Mouse (Mus musculus) retina, postnatal 1 day (tissue): Measurements from ENCODE around the gene Tbcel.

Source experiments
- DNase-seq: peaks from one replicate; pipeline ENCODE4 v3.0.0-alpha.2; 2012

The Tbcel gene

DNA sequence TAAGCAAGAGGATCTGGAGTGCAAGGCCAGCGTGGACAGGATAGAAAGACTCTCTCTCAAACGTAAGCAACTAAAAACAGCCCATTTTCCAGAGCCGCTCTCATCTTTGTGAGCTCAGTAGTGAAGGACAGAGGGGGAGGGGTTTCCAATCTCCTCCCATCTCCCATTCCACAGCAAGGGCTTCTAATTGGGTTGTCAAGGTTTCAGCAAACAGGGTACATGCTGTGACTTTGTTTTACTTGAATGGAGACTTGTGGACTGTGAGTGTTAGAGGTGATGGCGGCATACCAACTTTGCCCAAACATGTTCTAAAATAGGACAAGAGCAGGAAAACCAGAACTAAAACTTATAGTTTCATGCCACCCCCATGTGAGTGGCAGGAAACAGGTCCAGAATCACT lies 68.2 kb downstream of the Tbcel start:
- DNase-seq, result no peak

DNA sequence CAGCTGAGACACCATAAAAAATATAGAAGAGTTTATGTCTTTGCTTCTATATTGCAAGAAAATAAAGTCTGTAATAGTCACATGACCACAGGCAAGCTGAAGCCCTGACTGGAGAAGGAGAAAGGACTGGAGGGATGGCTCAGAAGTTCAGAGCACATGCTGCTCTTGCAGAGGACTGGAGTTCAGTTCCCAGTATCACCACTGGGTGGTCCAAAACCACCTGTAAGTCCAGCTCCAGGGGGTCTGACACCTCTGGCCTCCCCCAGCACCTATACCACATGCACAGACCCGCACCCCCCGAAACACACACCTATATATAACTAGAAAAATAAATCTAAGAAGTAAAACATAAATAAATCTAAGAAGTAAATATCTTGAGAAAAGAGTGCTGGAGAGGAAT lies 75.5 kb downstream of the Tbcel start:
- no peak for DNase-seq

DNA sequence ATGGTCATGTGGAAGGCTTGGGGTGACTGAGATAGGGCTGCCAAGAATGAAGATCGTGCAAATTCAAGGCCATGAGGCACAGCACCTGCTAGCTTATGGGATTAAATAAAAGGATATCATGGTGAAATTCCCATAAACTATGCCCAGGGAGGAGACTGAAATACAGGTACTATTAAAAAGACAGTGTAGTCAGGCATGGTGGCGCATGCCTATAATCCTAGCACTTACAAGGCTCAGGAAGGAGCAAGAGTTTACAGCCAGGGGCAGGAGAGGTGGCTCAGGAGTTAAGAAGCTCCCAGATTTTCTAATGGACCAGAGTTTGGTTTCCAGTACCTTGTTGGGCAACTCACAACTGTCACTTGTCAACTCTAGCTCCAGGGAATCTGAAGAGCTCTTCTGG lies 76.0 kb downstream of the Tbcel start:
- DNase-seq, result no peak

DNA sequence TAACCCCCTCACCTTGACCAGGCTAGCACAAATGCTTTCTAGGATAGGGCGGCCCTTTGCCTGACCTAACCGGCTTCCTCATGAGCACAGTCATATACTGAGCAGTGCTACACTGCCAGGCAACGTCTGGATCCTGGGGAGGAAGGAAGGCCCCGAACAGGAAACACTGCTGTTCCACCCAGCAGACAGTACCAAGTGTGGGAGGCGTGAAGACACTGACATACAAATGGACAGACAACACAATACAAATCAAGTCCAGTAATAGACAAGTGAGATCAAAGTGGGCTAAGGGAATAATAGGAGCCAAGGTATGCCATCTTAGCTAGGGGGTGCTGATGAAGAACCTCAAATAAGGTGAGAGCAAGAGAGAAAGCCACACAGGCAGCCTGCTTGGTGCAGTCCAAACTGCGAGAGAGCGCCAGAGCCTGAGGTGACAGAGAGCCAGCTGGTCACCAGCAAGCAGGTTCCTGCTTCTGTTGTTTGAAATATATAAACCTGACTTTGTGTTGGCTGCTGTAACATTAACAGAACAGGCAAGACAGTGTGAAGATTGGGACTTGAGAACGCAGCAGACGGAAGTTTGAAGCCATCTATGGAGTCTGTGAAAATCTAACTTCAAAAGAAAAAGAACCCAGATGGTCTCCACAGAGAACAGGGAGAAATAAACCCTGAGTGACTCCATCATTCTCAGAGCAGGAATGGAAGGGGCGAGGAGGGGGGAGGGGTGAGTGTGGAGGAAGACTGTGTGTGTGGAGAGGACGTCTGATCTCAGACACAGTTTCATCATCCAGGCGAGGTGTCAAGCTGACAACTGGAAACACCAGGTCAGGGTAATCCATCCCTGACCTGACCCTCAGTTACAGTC lies 79.3 kb downstream of the Tbcel start:
- DNase-seq, result no peak

DNA sequence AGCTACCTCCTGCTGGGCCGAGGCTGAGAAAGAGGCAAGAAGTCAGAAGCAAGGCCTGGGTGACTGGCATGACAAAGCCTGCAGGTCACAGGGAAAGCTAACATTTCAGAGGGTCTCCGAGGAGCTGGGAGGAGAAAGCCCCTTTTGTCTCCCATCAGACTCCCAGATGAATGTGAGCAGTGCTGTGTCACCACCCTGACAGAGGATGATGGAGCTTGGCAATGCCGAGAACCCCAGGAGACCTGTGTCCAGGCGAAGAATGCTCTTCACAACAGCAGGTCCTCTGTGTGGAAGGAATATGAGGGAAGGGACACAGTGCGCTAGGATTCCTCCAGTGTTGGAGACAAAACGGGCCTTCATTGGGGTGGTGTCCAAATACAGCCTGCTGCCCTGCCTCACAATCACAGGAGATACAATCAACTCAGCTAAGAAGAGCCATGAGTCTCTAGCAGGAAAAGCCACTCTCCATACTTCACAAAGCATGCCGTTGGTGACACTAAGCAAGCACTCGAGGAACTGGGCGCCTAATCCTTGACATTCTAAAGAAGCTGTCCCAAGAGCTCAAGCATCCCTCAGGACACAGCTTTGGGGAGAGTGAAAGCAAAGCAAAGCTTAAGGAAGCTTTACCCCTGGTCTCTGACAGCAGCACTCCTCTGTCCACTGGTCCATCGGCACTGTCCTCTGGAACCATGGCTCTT lies 80.8 kb downstream of the Tbcel start:
- DNase-seq, result no peak

DNA sequence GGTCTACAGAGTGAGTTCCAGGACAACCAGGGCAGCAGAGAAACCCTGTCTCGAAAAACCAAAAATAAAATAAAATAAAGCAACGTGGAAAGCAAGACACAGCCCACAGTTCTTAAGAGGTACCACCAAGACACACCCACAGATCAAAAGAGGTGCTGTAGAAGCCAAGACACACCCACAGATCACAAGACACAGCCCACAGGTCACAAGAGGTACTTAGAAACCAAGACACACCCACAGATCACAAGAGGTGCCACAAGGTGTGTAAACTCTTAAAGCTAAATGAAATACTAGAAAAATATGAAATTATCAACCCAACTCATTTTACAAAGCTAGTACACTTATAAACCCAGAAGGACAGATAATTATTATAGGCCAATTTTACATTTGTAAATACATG lies 84.0 kb downstream of the Tbcel start:
- DNase-seq, result no peak

DNA sequence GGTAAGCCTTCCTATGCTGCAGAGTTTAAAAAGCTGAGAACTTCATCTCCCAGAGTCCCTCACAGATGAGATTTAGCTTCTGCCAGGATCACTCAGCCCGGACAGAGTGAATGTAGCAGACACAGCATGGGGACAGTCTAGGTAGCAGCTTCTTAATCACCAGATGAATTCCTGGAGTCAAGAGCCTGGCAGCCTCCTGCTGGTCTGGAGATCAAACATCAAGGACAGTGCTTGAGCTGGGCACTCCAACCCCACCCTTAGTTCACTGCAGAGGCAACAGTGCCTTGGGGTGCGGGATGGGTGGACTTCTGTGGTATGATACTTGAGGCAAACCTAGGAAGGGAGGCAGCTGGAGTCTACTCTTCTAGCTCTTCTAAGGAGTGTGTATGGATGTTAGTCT lies 87.9 kb downstream of the Tbcel start:
- DNase-seq, result no peak

DNA sequence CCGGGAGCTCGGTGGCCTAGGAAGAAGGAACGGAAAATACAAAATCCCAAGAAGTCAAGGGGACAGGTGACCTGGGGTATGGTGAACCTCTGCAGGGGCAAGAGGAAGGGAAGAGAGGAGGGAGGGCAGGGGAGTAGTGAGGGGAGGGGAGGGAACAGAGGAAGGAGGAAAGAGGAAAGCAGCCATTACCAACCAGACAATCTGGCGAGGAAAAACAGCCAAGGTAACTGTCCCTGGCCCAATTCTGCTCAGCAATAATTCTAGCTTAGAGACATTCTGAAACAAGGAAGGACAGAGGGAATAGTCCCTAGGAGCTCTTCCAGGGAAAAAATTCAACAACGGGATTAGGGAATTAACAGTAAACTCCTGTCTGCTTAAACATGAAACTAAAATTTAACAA lies 88.8 kb downstream of the Tbcel start:
- no peak for DNase-seq

DNA sequence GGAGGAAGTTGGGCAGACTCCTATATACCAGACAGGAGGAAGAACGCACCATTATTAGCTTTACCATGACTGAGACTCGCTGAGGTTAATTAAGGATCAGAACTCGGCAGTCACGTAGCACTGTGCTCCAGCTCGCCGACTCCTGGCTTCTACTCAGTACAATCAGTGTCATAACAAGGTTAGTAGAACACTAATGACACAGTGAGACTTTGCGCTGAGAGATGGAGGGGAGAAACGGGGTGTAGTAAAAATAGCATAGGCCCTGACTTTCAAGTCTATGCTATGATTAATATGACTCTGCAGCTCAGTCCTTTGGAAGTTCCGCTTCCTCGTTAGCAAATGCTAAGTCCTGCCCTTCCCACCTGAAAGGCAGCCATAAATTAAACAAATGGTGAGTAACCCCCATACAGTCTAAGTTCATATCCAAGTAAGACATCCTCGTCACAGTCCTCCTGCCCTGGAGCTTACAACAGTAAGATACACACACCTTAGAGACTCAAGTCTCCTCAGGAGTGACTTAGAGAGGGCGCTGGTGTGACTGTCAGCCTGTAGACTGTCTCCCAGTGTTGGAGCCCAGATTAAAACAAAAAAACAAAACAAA lies 90.2 kb downstream of the Tbcel start:
- DNase-seq, result no peak

DNA sequence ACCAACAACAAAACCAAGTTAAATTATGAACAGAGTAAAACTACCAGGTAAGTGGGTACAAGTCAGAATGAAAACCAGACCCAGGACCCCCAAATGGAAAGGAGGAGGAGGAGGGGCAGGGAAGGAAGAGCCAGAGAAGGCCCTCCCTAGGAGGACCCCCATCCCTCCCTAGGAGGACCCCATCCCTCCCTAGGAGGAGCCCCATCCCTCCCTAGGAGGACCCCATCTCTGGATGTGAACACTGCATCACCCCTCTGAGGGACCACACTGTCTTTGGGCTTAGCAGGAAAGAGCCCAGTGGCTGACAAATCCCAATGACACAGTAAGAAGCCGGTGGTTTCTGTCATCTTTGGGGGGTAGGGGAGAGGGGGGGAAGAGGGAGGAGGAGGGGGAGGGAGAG lies 92.4 kb downstream of the Tbcel start:
- DNase-seq, result peak; percentile 37

DNA sequence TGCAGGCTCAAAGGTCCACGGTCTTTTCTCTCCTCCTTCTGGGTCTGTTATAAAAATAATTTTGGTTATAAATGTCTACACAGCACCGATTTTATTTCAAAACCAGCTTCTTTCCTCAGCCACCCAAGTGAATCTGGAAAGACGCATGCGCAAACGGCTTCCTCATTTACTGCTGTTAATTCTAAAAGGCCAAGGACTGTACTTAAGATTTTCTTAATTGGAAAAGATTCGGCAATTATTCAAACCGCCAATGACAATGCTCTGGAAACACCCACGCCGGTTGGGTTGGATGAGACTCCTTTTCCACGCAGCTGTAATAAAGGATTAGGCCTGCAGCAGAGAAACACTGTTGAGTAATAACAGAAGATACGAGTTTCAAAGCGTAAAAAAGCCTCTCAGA lies 94.3 kb downstream of the Tbcel start:
- no peak for DNase-seq

DNA sequence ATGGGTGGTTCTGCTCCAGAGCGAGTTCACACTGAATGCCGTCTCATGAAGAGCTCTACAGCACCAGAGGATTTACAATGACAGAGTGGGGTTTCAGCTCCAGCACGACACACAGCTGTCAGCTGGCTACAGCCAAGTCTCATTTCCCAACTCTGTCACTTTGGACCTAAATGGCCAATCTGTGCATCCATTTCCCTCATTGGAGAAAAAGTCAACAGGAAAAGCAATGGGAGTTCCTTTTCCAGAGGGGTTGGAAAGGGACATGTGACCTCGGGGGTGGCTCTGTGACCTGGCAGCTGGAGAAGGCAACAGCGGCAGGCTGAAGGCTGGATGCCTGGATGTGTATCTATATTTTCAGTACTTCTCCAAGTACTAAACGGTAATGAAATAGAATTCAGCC lies 96.3 kb downstream of the Tbcel start:
- DNase-seq, result no peak

DNA sequence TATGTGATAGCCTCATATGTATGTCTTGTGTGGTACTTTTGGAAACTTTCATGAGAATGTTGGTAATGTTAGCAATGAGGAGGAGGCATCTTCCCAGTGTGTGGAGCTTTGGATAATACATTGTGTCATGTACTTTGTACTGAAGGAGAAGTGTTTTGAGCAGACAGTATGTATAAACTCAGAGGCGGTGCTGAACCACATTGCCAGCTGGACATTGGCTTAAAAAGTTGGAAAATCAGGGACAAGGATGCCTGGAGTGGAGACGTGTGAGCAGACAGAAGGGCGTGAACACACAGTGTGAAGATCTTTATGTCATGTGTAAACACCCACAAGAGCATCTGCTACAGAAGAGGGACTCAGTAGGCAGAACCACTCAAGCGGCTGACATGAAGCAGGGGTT lies 101.9 kb downstream of the Tbcel start:
- DNase-seq, result no peak

DNA sequence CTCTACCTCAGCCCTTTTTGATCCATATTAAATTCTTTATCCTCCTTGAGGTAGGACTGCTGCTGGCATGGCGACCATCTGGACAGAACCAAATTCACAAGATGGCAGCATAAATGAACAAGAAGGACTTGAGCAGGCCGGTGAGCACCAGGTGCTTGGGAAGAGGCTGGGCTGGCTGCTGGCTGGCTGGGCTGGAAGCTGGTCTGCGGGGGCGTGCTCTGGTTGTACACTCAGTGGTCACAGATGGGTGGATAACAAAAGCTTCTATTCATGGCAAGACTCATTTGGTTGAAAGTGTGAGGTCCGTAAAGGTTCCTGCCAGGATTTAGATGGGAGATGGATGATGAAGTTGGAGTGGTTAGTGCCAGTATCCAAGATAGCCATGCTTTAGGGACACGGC lies 106.1 kb downstream of the Tbcel start:
- no peak for DNase-seq

DNA sequence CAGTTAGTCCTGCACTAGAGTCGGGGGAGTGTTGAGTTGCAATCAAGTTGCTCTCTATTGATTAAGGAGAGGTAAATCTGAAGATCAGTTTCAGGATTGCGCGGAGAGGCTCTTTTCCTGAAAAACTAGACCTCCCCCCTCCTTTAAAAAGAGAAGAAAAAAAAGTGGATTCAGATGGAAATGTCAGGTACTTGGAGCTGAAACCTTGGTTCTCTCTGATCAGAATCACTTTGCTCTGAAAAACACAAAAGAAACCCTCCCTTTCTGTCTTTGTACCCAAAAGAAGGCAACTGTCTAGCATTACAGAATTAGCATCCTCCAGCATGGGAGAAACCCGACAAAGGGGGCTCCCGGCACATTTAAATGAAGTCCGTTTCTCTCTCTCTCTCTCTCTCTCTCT lies 107.8 kb downstream of the Tbcel start, which contains the start of gene Tecta:
Gene Tecta (minus strand): TSS at position 101 of the 400 bp plus-strand sequence.
- DNase-seq, result no peak

DNA sequence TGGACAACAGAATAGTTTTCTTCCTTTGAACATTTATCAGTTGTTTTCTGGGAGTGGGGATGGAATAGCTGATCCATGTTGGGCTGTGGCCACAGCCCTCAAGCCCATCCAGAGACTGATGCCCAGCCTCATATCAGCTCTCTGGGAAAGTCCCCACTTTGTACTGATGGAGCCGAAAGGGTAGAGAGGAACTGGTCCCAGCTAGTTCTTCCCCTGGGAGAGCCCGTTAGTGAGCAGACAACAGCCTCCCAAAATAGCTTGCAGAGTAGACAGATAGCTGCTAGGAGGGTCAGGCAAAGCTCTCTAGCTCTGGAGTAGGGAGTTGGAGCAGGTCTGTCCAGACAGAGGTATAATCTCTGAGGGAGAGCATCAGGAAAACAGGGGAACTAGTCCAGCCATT lies 111.5 kb downstream of the Tbcel start:
- no peak for DNase-seq

DNA sequence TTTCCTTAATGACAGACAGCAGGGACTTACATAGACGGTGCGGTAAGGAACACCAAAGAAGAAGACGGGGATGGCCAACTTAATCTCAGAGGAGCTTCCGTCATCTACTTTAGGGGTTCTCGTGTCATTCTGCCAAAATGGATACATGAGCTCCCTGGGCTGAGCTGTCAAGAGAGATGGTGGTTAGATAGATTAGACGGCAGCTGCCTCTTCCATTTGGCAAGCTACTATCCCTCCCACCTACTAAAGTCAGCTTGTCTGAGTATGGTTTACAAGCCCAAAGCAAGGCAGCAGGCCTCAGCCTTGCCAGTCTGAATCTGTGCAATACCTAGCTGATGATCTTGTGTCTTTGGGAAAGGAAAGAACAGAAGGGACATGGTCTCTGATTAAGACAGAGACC lies 112.7 kb downstream of the Tbcel start:
- DNase-seq, result no peak

DNA sequence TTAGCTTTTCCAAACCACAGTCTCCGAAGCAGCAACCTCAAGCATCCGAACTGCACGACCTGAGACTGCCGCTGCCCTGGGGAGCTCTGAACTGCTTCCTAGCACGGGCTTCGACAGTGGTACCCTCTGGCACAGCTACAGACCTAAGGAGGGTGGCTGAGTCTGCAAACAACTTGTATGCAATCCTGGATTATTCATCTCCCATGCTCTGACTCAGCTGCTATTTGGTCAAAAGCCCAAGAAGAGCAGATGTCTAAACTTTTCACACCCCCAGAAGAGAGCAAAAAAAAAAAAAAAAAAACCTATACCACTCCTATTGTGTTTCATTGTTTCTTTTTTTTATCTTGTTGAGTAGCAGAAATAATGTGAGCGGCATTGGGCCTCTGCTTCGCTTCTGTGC lies 113.3 kb downstream of the Tbcel start:
- DNase-seq, result no peak

DNA sequence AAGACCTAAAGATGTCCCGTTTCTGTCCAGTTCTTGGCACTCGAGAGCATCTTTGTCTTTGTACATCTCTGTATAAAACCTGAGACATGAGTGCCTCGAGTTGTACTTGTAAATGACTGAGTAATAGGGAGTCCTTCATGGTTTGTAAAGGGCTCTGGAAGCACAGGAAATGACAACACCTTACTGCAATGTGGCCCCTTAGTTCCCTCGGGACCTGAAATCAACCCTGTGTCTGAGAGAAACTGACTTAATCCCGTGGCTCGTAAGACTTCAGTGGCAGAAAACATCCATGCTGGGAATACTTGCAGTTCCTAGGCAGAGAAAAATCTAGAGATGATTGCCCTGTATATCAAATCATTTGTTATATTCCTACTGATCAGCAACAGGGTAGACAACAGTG lies 114.7 kb downstream of the Tbcel start:
- DNase-seq, result no peak

DNA sequence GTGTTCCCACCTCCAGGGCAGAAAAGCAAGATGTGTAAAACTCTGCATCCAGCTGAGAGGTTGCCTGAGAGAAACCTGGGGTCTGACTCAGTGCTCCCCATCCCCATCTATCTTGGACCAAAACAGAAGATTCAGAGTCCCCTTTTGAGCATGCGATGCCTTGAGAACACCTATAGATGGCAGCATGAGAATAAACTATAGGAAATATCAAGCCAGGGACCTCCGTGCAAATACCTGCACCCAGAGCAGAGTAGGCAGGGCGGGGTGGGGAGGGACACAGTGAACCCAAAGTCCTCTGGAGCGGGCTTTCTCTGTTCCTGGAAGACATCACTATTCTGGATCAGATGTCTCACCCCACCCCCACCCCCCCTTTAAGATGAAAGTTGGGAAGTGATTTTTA lies 119.1 kb downstream of the Tbcel start:
- DNase-seq, result no peak

DNA sequence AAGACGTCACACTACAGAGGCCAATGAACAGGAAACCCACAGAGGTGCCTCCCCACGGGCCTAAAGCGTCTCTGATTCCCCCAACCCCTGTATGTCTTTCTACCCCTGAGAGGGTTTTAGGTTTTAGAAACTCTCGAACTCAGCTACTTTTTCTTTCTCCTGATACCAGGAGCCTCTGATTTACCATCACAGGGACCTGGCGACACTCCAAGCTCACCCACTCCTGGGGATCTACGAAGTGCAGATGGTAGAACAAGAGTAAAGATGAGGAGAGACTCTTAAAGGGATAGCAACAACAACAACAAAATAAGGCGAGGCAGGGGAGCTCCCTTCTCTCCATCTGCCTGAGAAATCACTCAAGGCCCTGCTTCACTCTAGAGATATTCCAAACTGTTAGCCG lies 120.6 kb downstream of the Tbcel start:
- DNase-seq, result no peak

DNA sequence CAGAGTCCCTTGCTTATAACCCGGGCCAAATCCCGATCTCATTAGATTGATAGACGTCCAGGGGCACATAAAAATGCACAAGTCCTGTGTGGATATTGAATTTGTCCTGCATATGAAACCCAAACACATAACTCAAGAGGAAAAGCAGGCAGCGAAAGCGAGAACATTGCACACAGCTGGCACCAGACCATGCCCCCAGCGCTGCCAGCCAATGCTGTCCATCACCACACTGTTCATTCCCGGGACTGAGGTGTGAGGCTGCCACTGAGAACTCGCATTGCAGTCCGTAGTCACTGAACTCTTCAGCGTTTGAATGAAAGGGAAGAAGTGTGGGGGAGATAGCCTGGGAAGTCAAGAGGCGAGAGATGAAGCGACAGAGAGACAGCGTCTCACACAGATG lies 122.0 kb downstream of the Tbcel start:
- DNase-seq, result no peak

DNA sequence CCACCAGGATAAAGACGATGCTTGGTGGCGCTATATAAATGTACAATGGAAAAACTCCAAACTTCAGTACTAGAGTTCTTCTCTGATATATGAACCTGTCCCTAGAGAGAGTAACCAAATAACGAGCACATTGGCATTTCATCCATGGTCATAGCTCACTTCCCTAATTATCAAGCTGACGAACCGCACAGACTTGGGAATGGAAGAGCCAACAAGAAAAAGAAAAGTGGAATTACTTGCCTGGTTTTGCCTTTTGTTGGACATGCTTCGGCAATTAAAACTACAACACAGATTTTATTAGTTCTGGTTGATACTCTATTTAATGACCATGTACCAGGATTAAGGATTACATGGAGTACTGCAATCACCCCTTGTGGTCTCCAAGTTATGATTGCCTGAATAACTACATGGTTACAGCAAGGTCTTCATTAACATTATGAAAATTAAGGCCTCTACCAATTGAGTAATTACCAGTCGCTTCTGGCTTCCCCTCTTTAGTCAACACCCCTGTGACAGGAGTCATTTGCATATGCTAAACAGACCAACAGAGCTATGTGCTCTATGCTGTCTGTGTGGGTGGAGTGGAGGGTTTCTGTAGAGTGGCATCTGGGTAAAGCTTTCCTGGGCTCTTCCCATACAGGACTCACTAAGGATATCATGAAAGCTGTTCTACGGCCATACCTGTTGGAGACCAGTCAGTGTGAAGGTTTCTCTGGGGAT lies 124.8 kb downstream of the Tbcel start:
- no peak for DNase-seq

DNA sequence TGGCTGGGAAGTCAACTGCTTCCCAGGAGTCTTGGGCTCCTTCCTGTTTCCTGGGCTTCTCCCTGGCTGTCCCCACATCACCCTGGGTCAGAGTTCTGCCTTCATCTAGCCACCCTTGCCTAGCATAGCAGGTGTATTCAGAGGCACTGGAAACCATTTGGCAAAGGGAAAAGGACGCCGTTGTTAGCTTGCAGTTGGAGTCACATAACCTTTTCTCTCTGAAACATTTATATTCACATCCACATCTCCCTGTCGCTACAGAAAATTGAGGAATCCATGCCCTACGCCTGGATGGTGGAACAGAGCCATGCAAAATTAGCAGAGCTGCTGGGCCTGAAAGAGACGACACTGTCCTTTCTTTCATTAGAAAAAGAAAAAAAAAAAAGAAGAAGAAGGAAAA lies 125.5 kb downstream of the Tbcel start:
- DNase-seq, result no peak
